Mouse (Mus musculus) effector memory CD4-positive, alpha-beta T cell, adult 5 months (primary cell): ENCODE results near the gene Gm4131. TPM values are rescaled to one million over a fixed set of nuclear protein-coding genes. Genes with fewer than 3 reads are reported as not detected.

Experiments
- polyA plus RNA-seq: library from polyadenylated mRNA; unstranded; fragments of 100-300 nt; shearing (Covaris generic); gene quantifications from one replicate; pipeline ENCODE4 v1.2.1, GENCODE M21; 2017

The Gm4131 gene
- not detected for polyA plus RNA-seq

DNA sequence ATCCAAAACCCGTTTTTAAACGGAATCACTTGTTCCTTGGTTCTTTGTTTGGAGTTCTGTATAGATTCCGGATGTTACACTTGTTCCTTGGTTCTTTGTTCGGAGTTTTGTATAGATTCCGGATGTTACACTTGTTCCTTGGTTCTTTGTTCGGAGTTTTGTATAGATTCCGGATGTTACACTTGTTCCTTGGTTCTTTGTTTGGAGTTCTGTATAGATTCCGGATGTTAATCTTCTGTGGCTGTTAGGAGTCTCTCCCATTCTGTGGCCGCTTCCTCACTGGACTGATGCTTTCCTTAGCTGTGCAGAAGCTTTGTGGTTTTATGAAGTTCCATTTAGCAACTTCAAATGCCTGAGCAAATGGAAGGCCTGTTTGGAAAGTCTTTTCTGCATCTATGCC lies at the start of gene Gm4131:
TSS of gene Gm4131 (minus strand) at position 101 of the 400 bp plus-strand sequence.

GRCm38 (mm10) chr14:62555309-62555829 lies 11.4 kb downstream of the Gm4131 start, which contains the start of gene Fam124a:
Fam124a (plus strand) TSS chr14:62555737.

GRCm38 (mm10) chr14:62456239-62456747 lies 110.4 kb downstream of the Gm4131 start, which contains the start of gene Gucy1b2:
Gucy1b2 (minus strand) TSS chr14:62456289.

Other genes with a start within 250 kb of the Gm4131 start
- gene Gucy1b2, start 110.6 kb downstream of the Gm4131 start, polyA plus RNA-seq = not detected
- not detected for gene Fam124a, start 11.2 kb downstream of the Gm4131 start, polyA plus RNA-seq
- gene Serpine3, start 96.7 kb upstream of the Gm4131 start, polyA plus RNA-seq = not detected
- 85.0 TPM for gene Ints6, start 194.2 kb upstream of the Gm4131 start, polyA plus RNA-seq